Mouse (Mus musculus) heart, embryonic 11.5 days (tissue): Measurements from ENCODE around the gene Dnlz. TPM values are rescaled to one million over a fixed set of nuclear protein-coding genes. Genes with fewer than 3 reads are reported as not detected.

Experiments used
- ATAC-seq: fragments of 200-750 bp; cut with Nextera tagmentation; replicated peaks from 2 replicates; pipeline ENCODE4 v1.8.0; 2017; ENCODE audit warnings: moderate library complexity; ENCODE audit not compliant: insufficient number of reproducible peaks, low FRiP score, low TSS enrichment
- H3K27ac ChIP-seq: fragments of 300-500 bp; sonication (generic); 2 replicates; pipeline ENCODE4 v1.5.1; 2014; ENCODE audit warnings: mild to moderate bottlenecking, low read depth, low read length
- H3K27me3 ChIP-seq: fragments of 300-500 bp; sonication (generic); 2 replicates; pipeline ENCODE4 v1.6.1; 2014; ENCODE audit warnings: mild to moderate bottlenecking, low read length, mixed read lengths; ENCODE audit not compliant: control insufficient read depth, insufficient read depth
- H3K36me3 ChIP-seq: fragments of 300-500 bp; sonication (generic); 2 replicates; pipeline ENCODE4 v1.6.1; 2014; ENCODE audit warnings: mild to moderate bottlenecking, low read length, moderate library complexity, mixed read lengths; ENCODE audit not compliant: control insufficient read depth, insufficient read depth
- H3K4me1 ChIP-seq: fragments of 300-500 bp; sonication (generic); 2 replicates; pipeline ENCODE4 v1.6.1; 2014; ENCODE audit warnings: low read length; ENCODE audit not compliant: control insufficient read depth, insufficient read depth
- H3K4me2 ChIP-seq: fragments of 300-500 bp; sonication (generic); 2 replicates; pipeline ENCODE4 v1.6.1; 2014; ENCODE audit warnings: mild to moderate bottlenecking, moderate library complexity
- H3K4me3 ChIP-seq: fragments of 300-500 bp; sonication (generic); 2 replicates; pipeline ENCODE4 v1.5.1; 2014; ENCODE audit warnings: low read depth, low read length
- H3K9ac ChIP-seq: fragments of 300-500 bp; sonication (generic); 2 replicates; pipeline ENCODE4 v1.6.1; 2014; ENCODE audit warnings: mild to moderate bottlenecking, low read depth, low read length, moderate library complexity
- H3K9me3 ChIP-seq: fragments of 300-500 bp; sonication (generic); replicated peaks from 2 replicates; pipeline ENCODE4 v1.6.1; 2016; ENCODE audit warnings: low read length; ENCODE audit not compliant: control insufficient read depth
- WGBS: fragments of 180-500 bp; shearing (Covaris S2); extraction: QIAGEN DNeasy Blood & Tissue Kit; methylation state at CpG from one replicate; pipeline ENCODE4 v1.1.7; 2014; ENCODE audit not compliant: insufficient replicate concordance; 5-methylcytosine and 5-hydroxymethylcytosine counted together
- polyA plus RNA-seq: library from polyadenylated mRNA; unstranded; fragments of >200 nt; fragmentation: Nextera tagmentation; extraction: Ambion mirVana; gene quantifications from 2 replicates; pipeline ENCODE4 v1.2.1, GENCODE M21; 2014

Gene Dnlz
- polyA plus RNA-seq, 1 experiment from 2014 or later = 26.3 TPM

- Histone ChIP-seq H3K27me3 (0 out of 2 replicates have a peak, but pooled peaks cover 2% of the 10 kb centered on the region), H3K9ac (no peak overlapping the region), H3K4me2 (no peak overlapping the region), H3K9me3 (no peaks in the 10 kb centered on the region), H3K36me3 (no peaks in the 10 kb centered on the region), H3K4me3 (no peak overlapping the region), H3K4me1 (peaks cover 17% of the 10 kb centered on the region), H3K27ac (no peak overlapping the region)
- no peak for ATAC-seq
- WGBS = 41% methylated on average over 1 of the region's 1 CpGs
Observed at GRCm38 (mm10) chr2:26304711-26305110, 47.2 kb downstream of the Dnlz start.

DNA sequence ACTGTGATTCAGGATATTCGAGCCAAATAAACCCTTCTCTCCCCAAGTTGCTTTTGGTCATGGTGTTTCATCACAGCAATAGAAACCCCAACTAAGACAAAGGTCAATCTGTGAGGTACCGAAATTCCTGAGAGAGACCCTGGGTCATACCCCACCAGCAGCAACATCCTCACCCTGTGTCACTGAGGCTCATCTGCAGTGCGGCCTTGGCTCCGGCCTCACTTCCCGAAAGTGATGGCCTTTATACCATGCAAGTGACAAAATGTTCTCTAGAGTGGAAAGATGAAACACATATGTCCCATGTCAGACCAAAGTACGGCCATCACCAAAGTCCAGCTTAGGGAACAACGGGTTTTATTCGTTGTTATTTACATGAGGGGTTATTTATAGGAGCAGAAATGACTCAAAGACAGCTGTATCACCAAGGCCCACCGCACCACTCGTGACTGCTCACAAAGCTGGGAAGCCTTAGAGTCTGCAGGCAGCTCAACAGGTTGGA is 49.9 kb downstream of the Dnlz start:
- Histone ChIP-seq H3K4me1 (peaks cover 34% of the 10 kb centered on the region), H3K4me2 (no peak overlapping the region), H3K9ac (no peak overlapping the region), H3K4me3 (no peak overlapping the region), H3K27ac (no peak overlapping the region), H3K36me3 (no peaks in the 10 kb centered on the region), H3K27me3 (0 out of 2 replicates have a peak, but pooled peaks cover 2% of the 10 kb centered on the region), H3K9me3 (no peaks in the 10 kb centered on the region)
- 81% methylated on average over 10 of the region's 10 CpGs for WGBS
- no peak for ATAC-seq

GRCm38 (mm10) chr2:26300808-26301174 is 51.1 kb downstream of the Dnlz start:
- Histone ChIP-seq H3K9ac (no peak overlapping the region), H3K9me3 (no peaks in the 10 kb centered on the region), H3K36me3 (no peaks in the 10 kb centered on the region), H3K4me2 (peak overlapping the region; percentile 34; the same call in 1 of the 2 replicates), H3K27ac (no peak overlapping the region), H3K27me3 (0 out of 2 replicates have a peak, but pooled peaks cover 2% of the 10 kb centered on the region), H3K4me1 (peaks cover 42% of the 10 kb centered on the region), H3K4me3 (no peak overlapping the region)
- no peak for ATAC-seq
- 2% methylated on average over 3 of the region's 3 CpGs for WGBS

DNA sequence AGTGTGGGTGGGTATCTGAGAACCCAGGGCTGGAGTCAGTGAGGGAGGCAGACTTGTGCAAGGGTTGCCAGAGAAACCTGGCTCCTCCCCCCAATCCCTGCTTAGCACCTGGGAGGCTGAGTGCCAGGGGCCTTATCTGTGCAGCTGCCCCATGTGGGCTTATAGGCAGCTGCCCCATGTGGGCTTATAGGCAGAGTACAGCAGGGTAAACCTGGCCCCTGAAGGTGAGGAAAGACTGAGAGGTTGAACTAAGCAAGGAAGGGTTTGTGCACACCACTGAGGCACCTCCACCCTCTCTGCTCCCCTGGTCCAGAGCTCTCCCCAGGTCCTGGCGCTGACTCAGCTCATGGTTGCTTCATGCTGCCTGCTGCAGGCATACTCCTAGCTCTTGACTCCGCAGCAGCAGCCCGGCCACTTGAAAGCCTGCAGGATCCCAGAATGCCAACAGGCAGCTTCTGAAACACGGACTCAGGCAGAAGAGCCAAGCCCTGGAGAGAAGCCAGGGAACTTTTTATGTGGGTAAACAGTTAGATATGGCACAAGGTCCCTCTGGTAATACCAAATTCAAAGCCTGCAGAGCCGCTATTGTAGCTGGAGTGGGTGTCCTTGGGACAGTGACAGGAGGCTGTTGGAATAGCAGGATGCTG is 51.6 kb downstream of the Dnlz start:
- ATAC-seq = peak; percentile 36
- H3K4me1 ChIP-seq = peaks cover 42% of the 10 kb centered on the region
- WGBS = 24% methylated on average over 5 of the region's 5 CpGs
- peak overlapping the region; percentile 31; the same call in 1 of the 2 replicates for H3K9ac ChIP-seq
- H3K4me2 ChIP-seq = peak overlapping the region; percentile 34; the same call in 1 of the 2 replicates
- 0 out of 2 replicates have a peak, but pooled peaks cover 2% of the 10 kb centered on the region for H3K27me3 ChIP-seq
- no peak overlapping the region for H3K27ac ChIP-seq
- no peaks in the 10 kb centered on the region for H3K9me3 ChIP-seq
- no peaks in the 10 kb centered on the region for H3K36me3 ChIP-seq
- H3K4me3 ChIP-seq = no peak overlapping the region

DNA sequence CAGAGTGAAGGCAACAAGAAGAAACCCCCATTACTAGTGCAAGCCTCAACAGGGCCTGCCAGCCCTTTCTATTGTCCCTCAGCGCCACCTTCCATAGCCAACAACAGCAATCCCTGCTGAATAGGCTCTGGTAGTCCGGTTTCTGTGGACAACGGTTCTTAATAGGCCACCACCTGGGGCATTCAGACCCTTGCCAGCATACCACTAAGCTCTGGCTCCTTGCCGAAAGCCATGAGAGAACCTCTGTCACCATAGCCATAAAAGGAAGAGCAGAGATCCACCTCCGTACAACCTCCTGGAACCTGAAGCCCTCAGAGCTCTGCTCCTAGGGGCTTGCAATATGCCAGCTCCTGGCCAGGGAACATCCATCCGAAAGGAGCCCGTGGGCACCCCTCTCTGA is 52.6 kb downstream of the Dnlz start:
- WGBS = 60% methylated on average over 7 of the region's 7 CpGs
- ATAC-seq = no peak
- H3K4me3 ChIP-seq = no peak overlapping the region
- no peaks in the 10 kb centered on the region for H3K36me3 ChIP-seq
- no peak overlapping the region for H3K9ac ChIP-seq
- H3K4me2 ChIP-seq = no peak overlapping the region
- 0 out of 2 replicates have a peak, but pooled peaks cover 2% of the 10 kb centered on the region for H3K27me3 ChIP-seq
- peaks cover 42% of the 10 kb centered on the region for H3K4me1 ChIP-seq
- no peak overlapping the region for H3K27ac ChIP-seq
- no peaks in the 10 kb centered on the region for H3K9me3 ChIP-seq

DNA sequence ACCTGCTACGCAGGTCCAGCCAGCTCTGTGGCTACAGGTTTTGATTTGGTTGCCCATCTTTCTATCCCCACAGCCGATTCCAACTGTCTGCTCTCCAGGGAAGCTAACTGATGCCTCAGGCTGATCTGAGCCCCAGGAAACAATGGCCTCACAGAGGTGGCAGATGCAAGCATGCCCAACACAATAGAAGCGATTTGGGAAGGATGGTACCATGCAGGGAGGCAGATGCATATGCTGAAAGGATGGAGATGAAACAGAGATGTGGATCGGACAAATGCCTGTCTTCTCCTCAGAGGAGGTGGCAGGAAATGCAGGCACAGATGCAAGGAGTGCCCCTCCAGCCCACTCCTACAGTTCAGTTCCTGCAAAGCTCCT is 53.1 kb downstream of the Dnlz start:
- WGBS = 28% methylated on average over 4 of the region's 4 CpGs
- H3K27me3 ChIP-seq = 0 out of 2 replicates have a peak, but pooled peaks cover 2% of the 10 kb centered on the region
- no peaks in the 10 kb centered on the region for H3K36me3 ChIP-seq
- no peak overlapping the region for H3K4me3 ChIP-seq
- H3K9ac ChIP-seq = no peak overlapping the region; the same call in 1 of the 2 replicates
- no peak overlapping the region for H3K27ac ChIP-seq
- no peaks in the 10 kb centered on the region for H3K9me3 ChIP-seq
- no peak for ATAC-seq
- peak overlapping the region; percentile 56; the same call in 1 of the 2 replicates for H3K4me2 ChIP-seq
- H3K4me1 ChIP-seq = peaks cover 42% of the 10 kb centered on the region

DNA sequence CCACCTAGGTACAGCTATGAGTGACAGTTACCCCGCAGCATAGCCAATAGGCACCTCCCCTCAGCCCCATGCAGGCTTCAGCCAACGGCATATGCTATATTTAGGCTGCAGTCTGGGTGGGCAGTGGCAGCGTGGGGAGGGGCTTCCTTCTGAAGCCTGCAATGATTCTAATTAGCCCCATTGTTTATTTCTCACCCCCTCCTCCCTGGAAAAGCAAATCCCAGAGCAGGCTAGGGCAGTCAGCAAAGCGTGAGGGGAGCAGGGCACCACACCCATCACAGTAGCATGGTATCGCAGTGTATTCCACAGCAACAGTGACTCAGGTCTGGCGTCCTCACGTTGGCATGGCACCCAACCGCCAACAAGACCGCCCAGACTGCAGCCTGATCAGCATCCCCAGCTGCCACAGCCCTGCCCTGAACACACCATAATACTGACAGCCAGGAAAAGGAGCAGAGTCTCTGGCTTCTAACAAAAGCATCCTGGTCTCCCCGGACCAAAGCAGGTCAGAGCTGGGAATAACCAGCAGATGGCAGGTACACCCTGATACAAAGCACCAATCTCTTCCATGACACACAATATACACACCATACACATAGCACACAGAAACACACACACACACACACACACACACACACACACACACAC is 53.6 kb downstream of the Dnlz start:
- Histone ChIP-seq H3K4me2 (peak overlapping the region; percentile 56), H3K4me1 (peaks cover 42% of the 10 kb centered on the region), H3K9me3 (no peaks in the 10 kb centered on the region), H3K27ac (no peak overlapping the region), H3K9ac (no peak overlapping the region), H3K36me3 (no peaks in the 10 kb centered on the region), H3K27me3 (0 out of 2 replicates have a peak, but pooled peaks cover 2% of the 10 kb centered on the region), H3K4me3 (peak overlapping the region; percentile 6; the same call in 1 of the 2 replicates)
- ATAC-seq = no peak
- 5% methylated on average over 10 of the region's 10 CpGs for WGBS
